Mouse (Mus musculus): ENCODE data around the gene Dupd1. TPM values are rescaled to one million over a fixed set of nuclear protein-coding genes. Genes with fewer than 3 reads are reported as not detected.

The Dupd1 gene
- total and polyA plus RNA-seq, 3 experiments, result not detected

- ATAC-seq (ENCODE audit: extremely low read depth, insufficient number of reproducible peaks, low FRiP score, poor library complexity, severe bottlenecking), result peak; percentile 79
- H3K27me3 ChIP-seq (ENCODE audit: insufficient read depth, low read length), result peaks cover 4% of the 10 kb centered on the region; the same call in 1 of the 2 replicates
- H3K36me3 ChIP-seq (replicated peaks), result peaks cover 2% of the 10 kb centered on the region
- no peaks in the 10 kb centered on the region for H3K9me3 ChIP-seq (replicated peaks)
- DNase-seq (ENCODE audit: low spot score), result peak; percentile 81
- H3K4me3 ChIP-seq (ENCODE audit: low read depth, low read length), result peak within 1 kb of the TSS; percentile 90
- peaks cover 63% of the 10 kb centered on the region for H3K4me1 ChIP-seq (ENCODE audit: insufficient read depth, low read depth, low read length)
- TF ChIP-seq CTCF (IDR thresholded peaks at IDR 0.05; ENCODE audit: low read depth, low read length), result no peak
- TF ChIP-seq GATA2 (IDR thresholded peaks at IDR 0.05; ENCODE audit: borderline replicate concordance, low read depth, low read length), result no peak
- no peak for TF ChIP-seq TAL1 (conservative IDR thresholded peaks at IDR 0.05; ENCODE audit: low read depth, low read length)
- no peak for TF ChIP-seq GATA1 (IDR thresholded peaks at IDR 0.05; ENCODE audit: borderline replicate concordance, low read length)
- TF ChIP-seq POLR2AphosphoS5 (IDR thresholded peaks at IDR 0.05; ENCODE audit: insufficient replicate concordance, low read depth, low read length), result no peak
Measured at GRCm38 (mm10) chr14:21750008-21750880, 35.9 kb upstream of the Dupd1 start, which contains the start of gene Samd8. TSS of gene Samd8 (plus strand) at chr14:21750531.

GRCm38 (mm10) chr14:21748142-21748870 lies 33.9 kb upstream of the Dupd1 start:
- ATAC-seq (ENCODE audit: extremely low read depth, insufficient number of reproducible peaks, low FRiP score, poor library complexity, severe bottlenecking) (no peak), DNase-seq (ENCODE audit: low spot score) (no peak)
- H3K4me3 ChIP-seq (ENCODE audit: low read depth, low read length), result no peak overlapping the region
- peaks cover 2% of the 10 kb centered on the region for H3K36me3 ChIP-seq (replicated peaks)
- peaks cover 59% of the 10 kb centered on the region for H3K4me1 ChIP-seq (ENCODE audit: insufficient read depth, low read depth, low read length)
- peaks cover 8% of the 10 kb centered on the region; the same call in 1 of the 2 replicates for H3K27me3 ChIP-seq (ENCODE audit: insufficient read depth, low read length)
- no peaks in the 10 kb centered on the region for H3K9me3 ChIP-seq (replicated peaks)
- TF ChIP-seq TAL1 (conservative IDR thresholded peaks at IDR 0.05; ENCODE audit: low read depth, low read length) (no peak), CTCF (IDR thresholded peaks at IDR 0.05; ENCODE audit: low read depth, low read length) (no peak), POLR2AphosphoS5 (IDR thresholded peaks at IDR 0.05; ENCODE audit: insufficient replicate concordance, low read depth, low read length) (no peak), GATA2 (IDR thresholded peaks at IDR 0.05; ENCODE audit: borderline replicate concordance, low read depth, low read length) (no peak), GATA1 (IDR thresholded peaks at IDR 0.05; ENCODE audit: borderline replicate concordance, low read length) (no peak)

GRCm38 (mm10) chr14:21747436-21748141 lies 33.2 kb upstream of the Dupd1 start:
- DNase-seq (ENCODE audit: low spot score), result no peak
- peaks cover 14% of the 10 kb centered on the region; the same call in 1 of the 2 replicates for H3K27me3 ChIP-seq (ENCODE audit: insufficient read depth, low read length)
- ATAC-seq (ENCODE audit: extremely low read depth, insufficient number of reproducible peaks, low FRiP score, poor library complexity, severe bottlenecking), result no peak
- no peaks in the 10 kb centered on the region for H3K36me3 ChIP-seq (replicated peaks)
- peaks cover 53% of the 10 kb centered on the region for H3K4me1 ChIP-seq (ENCODE audit: insufficient read depth, low read depth, low read length)
- H3K4me3 ChIP-seq (ENCODE audit: low read depth, low read length), result no peak overlapping the region
- TF ChIP-seq GATA1 (IDR thresholded peaks at IDR 0.05; ENCODE audit: borderline replicate concordance, low read length) (no peak), CTCF (IDR thresholded peaks at IDR 0.05; ENCODE audit: low read depth, low read length) (no peak), TAL1 (conservative IDR thresholded peaks at IDR 0.05; ENCODE audit: low read depth, low read length) (no peak), GATA2 (IDR thresholded peaks at IDR 0.05; ENCODE audit: borderline replicate concordance, low read depth, low read length) (no peak), POLR2AphosphoS5 (IDR thresholded peaks at IDR 0.05; ENCODE audit: insufficient replicate concordance, low read depth, low read length) (no peak)
- no peaks in the 10 kb centered on the region for H3K9me3 ChIP-seq (replicated peaks)

DNA sequence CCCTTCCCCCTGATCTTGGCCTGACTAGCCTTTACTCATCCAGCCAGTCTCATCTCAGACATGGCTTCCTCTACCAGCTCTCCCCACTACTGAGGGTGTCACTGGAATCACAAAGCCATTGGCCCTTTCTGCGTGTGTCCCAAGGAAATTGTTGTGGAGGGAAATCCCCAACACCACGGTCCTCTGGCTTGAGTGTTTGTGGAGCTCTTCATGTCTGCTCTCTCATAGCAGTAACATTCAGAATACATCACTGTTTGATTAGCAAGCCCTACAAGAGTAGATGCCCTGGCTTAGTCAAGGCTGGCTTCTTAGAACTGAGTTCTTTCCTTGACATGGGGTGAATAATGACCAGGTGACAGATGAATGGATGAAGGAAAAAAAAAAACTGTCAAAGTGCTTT lies 32.5 kb upstream of the Dupd1 start:
- peaks cover 14% of the 10 kb centered on the region; the same call in 1 of the 2 replicates for H3K27me3 ChIP-seq (ENCODE audit: insufficient read depth, low read length)
- H3K36me3 ChIP-seq (replicated peaks), result no peaks in the 10 kb centered on the region
- H3K4me1 ChIP-seq (ENCODE audit: insufficient read depth, low read depth, low read length), result peaks cover 51% of the 10 kb centered on the region
- no peak for DNase-seq (ENCODE audit: low spot score)
- no peaks in the 10 kb centered on the region for H3K9me3 ChIP-seq (replicated peaks)
- TF ChIP-seq GATA2 (IDR thresholded peaks at IDR 0.05; ENCODE audit: borderline replicate concordance, low read depth, low read length) (no peak), CTCF (IDR thresholded peaks at IDR 0.05; ENCODE audit: low read depth, low read length) (no peak), TAL1 (conservative IDR thresholded peaks at IDR 0.05; ENCODE audit: low read depth, low read length) (no peak), GATA1 (IDR thresholded peaks at IDR 0.05; ENCODE audit: borderline replicate concordance, low read length) (no peak), POLR2AphosphoS5 (IDR thresholded peaks at IDR 0.05; ENCODE audit: insufficient replicate concordance, low read depth, low read length) (no peak)
- no peak overlapping the region for H3K4me3 ChIP-seq (ENCODE audit: low read depth, low read length)
- no peak for ATAC-seq (ENCODE audit: extremely low read depth, insufficient number of reproducible peaks, low FRiP score, poor library complexity, severe bottlenecking)

GRCm38 (mm10) chr14:21746251-21746650 lies 31.9 kb upstream of the Dupd1 start:
- no peak for TF ChIP-seq GATA1 (IDR thresholded peaks at IDR 0.05; ENCODE audit: borderline replicate concordance, low read length)
- TF ChIP-seq GATA2 (IDR thresholded peaks at IDR 0.05; ENCODE audit: borderline replicate concordance, low read depth, low read length), result no peak
- TF ChIP-seq CTCF (IDR thresholded peaks at IDR 0.05; ENCODE audit: low read depth, low read length), result no peak
- Histone ChIP-seq H3K36me3 (replicated peaks) (no peaks in the 10 kb centered on the region), H3K4me3 (ENCODE audit: low read depth, low read length) (no peak overlapping the region), H3K9me3 (replicated peaks) (no peaks in the 10 kb centered on the region), H3K4me1 (ENCODE audit: insufficient read depth, low read depth, low read length) (peaks cover 55% of the 10 kb centered on the region), H3K27me3 (ENCODE audit: insufficient read depth, low read length) (peaks cover 14% of the 10 kb centered on the region; the same call in 1 of the 2 replicates)
- ATAC-seq (ENCODE audit: extremely low read depth, insufficient number of reproducible peaks, low FRiP score, poor library complexity, severe bottlenecking) (no peak), DNase-seq (ENCODE audit: low spot score) (no peak)

Data from G1E (cell line).